Mouse (Mus musculus) kidney, adult 2 months (tissue): ENCODE results near the gene Hist1h4b. TPM values are rescaled to one million over a fixed set of nuclear protein-coding genes. Genes with fewer than 3 reads are reported as not detected.
"Not testable (repeated sequence)": the region's sequence is repeated elsewhere in the genome, so short reads cannot be mapped to it uniquely, and the experiment has no call there.

ENCODE experiments used
- DNase-seq: peaks from one replicate; pipeline ENCODE4 v3.0.0; 2021
- H3K27ac ChIP-seq: fragments of 200-500 bp; 2 replicates; pipeline ENCODE4 v1.5.1; 2012; ENCODE audit warnings: low read depth, low read length, control low read depth, inconsistent platforms; ENCODE audit not compliant: insufficient read depth
- H3K27me3 ChIP-seq: fragments of 200-500 bp; replicated peaks from 2 replicates; pipeline ENCODE4 v1.6.1; 2012; ENCODE audit warnings: mild to moderate bottlenecking, moderate library complexity, low read length, inconsistent platforms; ENCODE audit not compliant: control insufficient read depth, insufficient read depth
- H3K36me3 ChIP-seq: fragments of 200-500 bp; 2 replicates; pipeline ENCODE4 v1.6.1; 2012; ENCODE audit warnings: mild to moderate bottlenecking, moderate library complexity, low read length, inconsistent platforms; ENCODE audit not compliant: control insufficient read depth, insufficient read depth
- H3K4me1 ChIP-seq: fragments of 200-500 bp; 2 replicates; pipeline ENCODE4 v1.6.1; 2011; ENCODE audit warnings: low read length; ENCODE audit not compliant: control insufficient read depth, insufficient read depth
- H3K4me3 ChIP-seq: fragments of 200-500 bp; 2 replicates; pipeline ENCODE4 v1.5.1; 2011; ENCODE audit warnings: mild to moderate bottlenecking, low read depth, low read length, control low read depth; ENCODE audit not compliant: insufficient read depth
- CTCF ChIP-seq: fragments of 200-500 bp; conservative IDR thresholded peaks from 2 replicates; pipeline ENCODE4 v1.5.1; 2011; ENCODE audit warnings: low read depth, mild to moderate bottlenecking, control low read depth, low read length, moderate library complexity, mixed read lengths; ENCODE audit not compliant: insufficient read depth, insufficient read length
- POLR2A ChIP-seq: fragments of 200-500 bp; IDR thresholded peaks from one replicate; pipeline ENCODE4 v1.6.1; 2011; ENCODE audit warnings: low read depth, low read length, control low read depth
- WGBS: fragments of 180-500 bp; shearing (Covaris S2); methylation state at CpG from one replicate; pipeline ENCODE4 v1.1.7; 2018; 5-methylcytosine and 5-hydroxymethylcytosine counted together
- polyA plus RNA-seq: library from polyadenylated mRNA; depleted of rRNA; stranded (reverse); fragments of >200 nt; gene quantifications from 2 replicates; pipeline ENCODE4 v1.2.3, GENCODE M21; 2012

The Hist1h4b gene
- polyA plus RNA-seq, 1 experiment, result 3.1 TPM

- WGBS, result 65% methylated on average over 12 of the region's 12 CpGs
- no peak for DNase-seq
- TF ChIP-seq CTCF (no peak), POLR2A (no peak)
- H3K27ac ChIP-seq, result no peak overlapping the region
- no peaks in the 10 kb centered on the region for H3K36me3 ChIP-seq
- H3K27me3 ChIP-seq, result no peaks in the 10 kb centered on the region
- no peak overlapping the region for H3K4me3 ChIP-seq
- H3K4me1 ChIP-seq, result peaks cover 8% of the 10 kb centered on the region; the same call in 1 of the 2 replicates
These were observed 7.7 kb downstream of the Hist1h4b start for GRCm38 (mm10) chr13:23764324-23765171.

DNA sequence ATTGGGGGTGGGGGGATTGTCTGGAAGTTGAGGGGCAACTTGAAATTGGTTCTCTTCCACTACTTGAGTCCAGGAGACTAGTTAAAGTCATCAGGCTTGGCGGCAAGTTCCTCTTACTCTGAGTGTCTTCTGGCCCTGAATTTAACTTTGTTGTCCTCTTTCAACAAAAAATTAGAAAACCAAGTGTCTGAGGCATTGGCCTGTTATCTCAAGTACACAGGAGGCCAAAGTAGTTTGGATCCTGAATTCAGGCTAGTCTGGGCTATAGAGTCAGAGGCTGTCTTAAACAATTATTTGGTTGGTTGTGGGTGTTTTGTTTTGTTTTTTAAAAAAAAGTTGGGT lies 8.3 kb downstream of the Hist1h4b start:
- 94% methylated on average over 1 of the region's 1 CpGs for WGBS

DNA sequence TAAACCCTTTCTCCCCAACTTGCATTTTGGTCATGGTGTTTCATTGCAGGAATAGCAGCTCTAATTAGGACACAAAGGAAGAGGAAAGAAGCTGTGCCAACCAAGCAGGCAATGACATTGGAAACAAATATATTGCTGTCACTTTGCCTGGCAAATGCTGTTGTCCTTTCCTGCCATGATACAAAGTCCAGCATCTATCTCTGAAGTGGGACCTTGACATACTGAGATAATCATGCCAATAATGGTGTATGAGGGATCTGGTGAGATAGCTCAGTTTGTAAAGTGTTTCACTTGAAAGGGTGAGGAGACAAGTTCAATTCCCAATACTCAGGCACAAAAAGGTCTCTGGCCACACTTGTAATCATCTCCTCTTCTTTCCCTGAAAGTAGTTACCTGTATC lies 10.0 kb downstream of the Hist1h4b start:
- Histone ChIP-seq H3K4me3 (no peak overlapping the region), H3K27me3 (no peaks in the 10 kb centered on the region), H3K4me1 (peaks cover 4% of the 10 kb centered on the region; the same call in 1 of the 2 replicates), H3K36me3 (no peaks in the 10 kb centered on the region), H3K27ac (no peak overlapping the region)
- TF ChIP-seq POLR2A (no peak), CTCF (no peak)
- no peak for DNase-seq

More for the DNA sequence above, 8.3 kb downstream of the Hist1h4b start:
- DNase-seq, result no peak
- Histone ChIP-seq H3K4me3 (no peak overlapping the region), H3K27me3 (no peaks in the 10 kb centered on the region), H3K27ac (no peak overlapping the region), H3K4me1 (peaks cover 8% of the 10 kb centered on the region; the same call in 1 of the 2 replicates), H3K36me3 (no peaks in the 10 kb centered on the region)
- TF ChIP-seq POLR2A (no peak), CTCF (no peak)

DNA sequence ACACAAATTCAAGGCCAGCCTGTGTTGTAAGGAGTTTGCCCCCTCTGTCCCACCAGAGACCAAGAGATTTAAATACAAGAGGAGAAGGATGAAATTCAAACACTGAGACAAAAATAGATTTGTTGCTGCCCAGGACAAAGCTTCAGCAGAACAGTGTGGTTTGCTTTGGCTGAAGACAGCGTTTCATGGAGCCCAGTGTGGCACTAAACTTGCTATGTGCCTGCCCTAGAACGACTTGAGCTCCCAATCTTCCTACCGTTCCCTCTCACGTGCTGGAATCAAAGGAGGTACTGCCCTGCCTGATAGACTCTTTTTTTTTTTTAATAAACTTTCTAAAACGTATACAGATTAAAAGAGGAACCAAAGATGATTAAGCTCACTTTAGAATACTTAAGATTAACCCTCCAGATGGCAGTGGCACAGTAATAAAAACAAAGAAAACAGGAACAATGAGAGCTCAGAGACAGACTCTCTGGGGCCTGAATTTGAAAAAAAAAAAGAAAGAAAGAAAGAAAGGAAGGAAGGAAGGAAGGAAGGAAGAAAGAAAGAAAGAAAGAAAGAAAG lies 12.1 kb downstream of the Hist1h4b start:
- no peak for DNase-seq
- 56% methylated on average over 5 of the region's 5 CpGs for WGBS
- no peaks in the 10 kb centered on the region for H3K27me3 ChIP-seq
- no peaks in the 10 kb centered on the region for H3K36me3 ChIP-seq
- H3K27ac ChIP-seq, result no peak overlapping the region
- H3K4me1 ChIP-seq, result no peaks in the 10 kb centered on the region
- TF ChIP-seq CTCF, result no peak
- no peak for TF ChIP-seq POLR2A
- H3K4me3 ChIP-seq, result no peak overlapping the region

GRCm38 (mm10) chr13:23769613-23770012 lies 12.8 kb downstream of the Hist1h4b start, which contains the start of gene Trim38:
Gene Trim38 (plus strand): TSS chr13:23769913.
- DNase-seq, H3K36me3 ChIP-seq, H3K27ac ChIP-seq, H3K27me3 ChIP-seq, H3K4me3 ChIP-seq, H3K4me1 ChIP-seq: not testable (repeated sequence)
- 90% methylated on average over 2 of the region's 2 CpGs for WGBS

- WGBS, result 29% methylated on average over 21 of the region's 21 CpGs
- no peaks in the 10 kb centered on the region for H3K4me1 ChIP-seq
- H3K4me3 ChIP-seq, result no peak overlapping the region
- DNase-seq, result peak; percentile 28
- H3K27ac ChIP-seq, result no peak overlapping the region
- H3K27me3 ChIP-seq, result no peaks in the 10 kb centered on the region
- TF ChIP-seq CTCF (no peak), POLR2A (no peak)
- no peaks in the 10 kb centered on the region for H3K36me3 ChIP-seq
These were observed 15.9 kb downstream of the Hist1h4b start for GRCm38 (mm10) chr13:23772561-23773313.

DNA sequence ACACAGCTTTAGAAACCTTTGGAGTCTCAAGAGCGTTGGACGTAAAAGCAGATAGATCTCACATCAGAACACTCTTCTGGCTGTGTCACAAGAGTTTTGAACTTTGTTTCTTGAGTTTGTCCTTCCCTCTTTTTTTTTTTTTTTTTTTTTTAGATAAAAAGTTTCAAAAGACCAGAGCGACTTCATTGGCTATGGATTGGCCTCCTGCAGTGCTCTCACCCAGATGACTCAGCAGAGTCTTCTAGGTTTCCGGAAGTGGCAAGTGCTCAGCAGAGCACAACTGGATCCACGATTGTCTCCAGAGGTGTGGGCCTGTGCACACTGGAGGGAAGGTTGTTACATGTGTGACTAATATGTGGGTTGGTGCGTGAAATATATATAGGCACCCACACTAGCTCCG lies 21.5 kb downstream of the Hist1h4b start:
- Histone ChIP-seq H3K27ac (no peak overlapping the region), H3K27me3 (no peaks in the 10 kb centered on the region), H3K4me1 (no peaks in the 10 kb centered on the region), H3K36me3 (no peaks in the 10 kb centered on the region), H3K4me3 (no peak overlapping the region)
- TF ChIP-seq CTCF, result no peak
- TF ChIP-seq POLR2A, result no peak
- 86% methylated on average over 7 of the region's 7 CpGs for WGBS
- no peak for DNase-seq
